Mouse (Mus musculus): Measurements from ENCODE around the gene Gstt4.
"Not testable (repeated sequence)": the region's sequence is repeated elsewhere in the genome, so short reads cannot be mapped to it uniquely, and the experiment has no call there.

The Gstt4 gene

GRCm38 (mm10) chr10:75822443-75822842 is at the start of gene Gstt4:
TSS of gene Gstt4 (minus strand) at chr10:75822543.
- no peak for DNase-seq (ENCODE audit: low read depth in 2 of 2, low spot score in 2 of 2)

DNA sequence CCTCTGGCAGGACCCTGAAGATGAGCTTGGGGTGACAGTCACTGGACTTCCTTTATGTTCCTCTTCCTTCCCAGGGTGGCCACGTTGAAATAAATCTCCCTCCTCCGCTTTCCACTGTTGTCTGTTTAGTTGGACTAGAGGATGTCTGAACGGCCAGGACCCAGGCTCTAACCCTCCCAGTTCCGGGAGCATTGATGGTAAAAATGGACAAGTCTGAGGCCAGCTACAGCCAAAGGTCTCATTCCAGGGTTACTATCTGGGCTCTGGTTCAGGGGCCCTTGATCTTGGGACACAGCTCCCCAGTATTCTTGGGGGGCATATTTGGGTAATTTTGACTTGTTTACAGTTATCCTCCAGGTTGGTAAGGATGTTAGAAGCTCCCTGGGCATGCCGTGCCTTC is 39.2 kb upstream of the Gstt4 start:
- DNase-seq (ENCODE audit: low read depth in 2 of 2, low spot score in 2 of 2), result no peak

GRCm38 (mm10) chr10:75860746-75861145 is 38.4 kb upstream of the Gstt4 start:
- DNase-seq (ENCODE audit: low read depth in 2 of 2, low spot score in 2 of 2), result no peak

- peak; percentile 78 to 87 for DNase-seq (ENCODE audit: low read depth in 2 of 2, low spot score in 2 of 2)
Measured at GRCm38 (mm10) chr10:75859786-75860470, 37.6 kb upstream of the Gstt4 start, which contains the start of gene Mif. TSS of gene Mif (minus strand) at chr10:75860240.

GRCm38 (mm10) chr10:75859107-75859746 is 36.9 kb upstream of the Gstt4 start:
- DNase-seq (ENCODE audit: low read depth in 2 of 2, low spot score in 2 of 2), result no peak

DNA sequence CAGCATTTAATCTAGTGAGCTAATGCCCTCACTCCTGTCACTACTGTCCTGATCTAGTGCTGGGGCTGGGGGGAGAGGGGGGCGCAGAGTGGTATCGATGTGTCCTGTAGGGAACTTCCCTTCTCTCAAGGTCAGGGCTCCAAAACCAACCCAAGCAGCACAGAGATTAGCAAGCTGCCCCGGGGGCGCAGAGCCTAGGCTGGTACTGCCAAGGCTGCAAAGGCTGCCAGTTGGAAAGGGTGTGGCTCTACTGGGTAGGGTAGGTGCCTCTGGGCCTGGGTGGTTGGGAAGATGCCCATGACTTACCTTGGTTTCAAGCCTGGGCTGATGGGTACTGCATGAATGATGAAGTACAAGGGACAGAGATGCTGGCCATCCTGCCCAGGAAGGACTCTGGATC is 35.3 kb upstream of the Gstt4 start:
- no peak for DNase-seq (ENCODE audit: low read depth in 2 of 2, low spot score in 2 of 2)

- no peak for DNase-seq (ENCODE audit: low read depth in 2 of 2, low spot score in 2 of 2)
Measured at GRCm38 (mm10) chr10:75856976-75857375, 34.6 kb upstream of the Gstt4 start.

- no peak for DNase-seq (ENCODE audit: low read depth in 2 of 2, low spot score in 2 of 2)
Measured at GRCm38 (mm10) chr10:75856155-75856907, 34.0 kb upstream of the Gstt4 start.

GRCm38 (mm10) chr10:75855416-75855981 is 33.2 kb upstream of the Gstt4 start:
- no peak for DNase-seq (ENCODE audit: low read depth in 2 of 2, low spot score in 2 of 2)

GRCm38 (mm10) chr10:75854791-75855190 is 32.4 kb upstream of the Gstt4 start:
- no peak for DNase-seq (ENCODE audit: low read depth in 2 of 2, low spot score in 2 of 2)

DNA sequence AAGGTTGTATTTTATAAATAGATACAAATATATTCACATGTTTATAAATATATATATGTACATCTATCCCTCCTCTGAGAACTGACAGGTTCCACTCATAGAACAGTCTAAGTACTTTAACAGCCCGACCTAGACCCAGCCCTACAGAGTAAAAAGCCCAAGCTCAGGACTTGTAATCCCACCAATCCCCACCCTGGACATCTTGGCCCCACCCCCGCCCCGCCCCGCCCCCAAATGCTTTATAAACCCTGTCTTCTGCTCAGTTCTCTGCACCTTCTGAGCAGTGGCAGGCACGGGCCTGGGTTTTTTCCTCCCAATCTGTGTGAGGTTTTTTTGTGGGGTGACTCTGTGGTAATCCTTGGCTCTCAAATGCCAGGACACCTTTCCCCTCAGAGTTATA is 31.8 kb upstream of the Gstt4 start:
- DNase-seq (ENCODE audit: low read depth in 2 of 2, low spot score in 2 of 2), result no peak

GRCm38 (mm10) chr10:75853452-75853851 is 31.1 kb upstream of the Gstt4 start:
- DNase-seq (ENCODE audit: low read depth in 2 of 2, low spot score in 2 of 2), result peak; percentile 79 to 87

- no peak for DNase-seq (ENCODE audit: low read depth in 2 of 2, low spot score in 2 of 2)
Measured at GRCm38 (mm10) chr10:75852539-75853125, 30.3 kb upstream of the Gstt4 start.

DNA sequence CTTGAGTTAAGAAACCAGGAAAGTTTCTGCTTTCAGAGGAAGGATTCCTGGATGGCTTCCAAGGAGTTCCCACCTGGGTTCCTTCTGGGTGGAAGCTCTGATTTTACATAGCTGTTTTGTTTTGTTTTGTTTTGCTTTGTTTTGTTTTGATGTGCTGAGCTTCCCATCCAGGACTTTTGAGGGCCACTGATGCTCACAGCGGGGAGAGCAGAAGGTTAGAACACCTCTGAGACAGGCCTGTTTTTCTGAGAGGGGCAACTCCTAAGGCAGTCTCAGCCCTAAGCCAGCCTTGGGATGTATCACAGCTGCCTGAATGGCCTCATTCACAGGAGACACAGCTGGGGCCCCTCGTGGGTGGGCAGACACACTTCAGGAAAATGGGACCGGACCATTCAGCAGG is 29.3 kb upstream of the Gstt4 start:
- no peak for DNase-seq (ENCODE audit: low read depth in 2 of 2, low spot score in 2 of 2)

DNA sequence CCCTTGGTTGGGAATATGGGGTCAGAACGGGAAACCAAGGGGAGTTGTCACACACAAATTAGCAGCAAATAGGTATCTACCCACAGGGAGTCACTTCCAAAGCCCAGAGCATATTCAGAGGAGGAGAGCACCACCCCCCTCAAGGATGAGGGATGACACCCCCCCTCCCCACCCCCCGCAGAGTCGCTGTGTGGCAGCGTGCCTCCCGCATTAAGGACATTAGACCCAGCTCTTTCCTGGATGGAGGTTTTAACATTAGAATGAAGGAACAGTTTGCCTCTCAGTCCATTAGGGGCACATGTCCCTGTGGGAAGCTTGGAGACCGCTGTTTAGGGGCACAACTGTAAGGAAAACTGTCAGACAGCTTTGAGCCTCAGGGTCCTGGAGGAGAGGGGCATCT is 28.7 kb upstream of the Gstt4 start:
- no peak for DNase-seq (ENCODE audit: low read depth in 2 of 2, low spot score in 2 of 2)

DNA sequence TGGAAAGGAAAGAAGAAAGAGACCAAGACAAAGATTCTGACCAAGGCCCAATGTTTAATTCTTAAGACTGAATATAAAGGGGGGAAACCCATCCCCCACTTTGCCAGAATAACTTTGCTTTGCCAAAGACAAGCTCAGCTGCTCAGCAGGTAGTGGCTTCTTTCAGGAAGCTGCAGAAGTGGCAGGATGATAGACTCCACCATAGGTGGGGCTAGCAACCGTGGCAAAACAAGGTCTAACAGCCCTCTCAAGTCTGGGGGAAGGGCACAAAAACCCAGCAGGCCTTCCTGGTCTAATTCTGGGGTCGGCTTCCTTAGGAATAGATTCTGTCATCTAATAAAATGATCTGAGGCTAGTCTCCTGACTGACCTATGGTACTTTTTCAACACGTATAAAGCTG is 26.0 kb upstream of the Gstt4 start:
- peak in 1 of 2 experiments; percentile 28 for DNase-seq (ENCODE audit: low read depth in 2 of 2, low spot score in 2 of 2)

DNA sequence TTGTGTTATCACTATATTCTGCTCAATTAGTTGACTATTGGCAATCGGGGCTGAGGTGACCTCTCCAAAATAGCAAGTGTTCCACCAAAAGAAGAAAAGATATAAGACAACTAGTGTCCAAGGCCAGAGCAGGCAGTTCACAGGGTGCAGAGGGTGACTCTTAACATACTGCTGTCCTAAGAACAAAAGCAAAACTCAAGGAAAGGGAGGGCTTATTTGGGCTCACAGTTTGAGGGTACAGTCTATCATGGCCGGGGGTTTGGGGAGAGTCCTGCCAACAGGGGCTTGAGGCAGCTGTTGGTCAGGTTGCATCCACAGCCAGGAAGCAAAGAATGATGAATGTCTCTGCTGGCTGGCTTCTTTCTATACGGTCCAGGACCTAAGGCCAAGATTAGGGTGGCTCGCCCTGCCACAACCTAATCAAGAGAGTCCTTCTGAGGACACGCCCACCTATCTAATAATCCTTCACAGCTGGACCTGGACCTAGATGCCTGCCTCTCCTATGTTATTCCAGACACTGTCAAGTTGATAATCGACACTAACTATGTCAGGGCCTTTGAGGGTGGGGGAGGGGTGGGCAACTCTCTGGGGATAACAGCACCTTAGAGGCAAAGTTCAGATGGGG is 23.1 kb upstream of the Gstt4 start:
- no peak for DNase-seq (ENCODE audit: low read depth in 2 of 2, low spot score in 2 of 2)

DNA sequence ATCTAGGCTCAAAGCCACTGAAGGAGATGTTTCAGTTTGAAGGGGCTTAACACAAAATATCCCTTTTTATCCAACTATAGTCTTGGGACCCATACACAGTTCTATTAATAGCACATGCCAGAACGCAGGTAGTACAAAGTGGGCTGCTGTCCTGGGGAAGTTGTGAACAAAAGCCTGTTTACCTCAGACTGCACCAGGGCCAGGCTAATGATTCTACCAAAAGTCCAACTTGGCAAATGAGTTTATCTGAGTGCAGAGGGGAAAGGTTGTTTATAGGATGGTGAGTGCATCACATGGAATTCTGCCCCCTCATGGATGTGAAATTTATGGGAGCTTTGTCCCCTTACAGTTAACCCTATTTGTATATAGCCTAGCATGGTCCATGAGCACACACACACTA is 22.5 kb upstream of the Gstt4 start:
- no peak for DNase-seq (ENCODE audit: low read depth in 2 of 2, low spot score in 2 of 2)

DNA sequence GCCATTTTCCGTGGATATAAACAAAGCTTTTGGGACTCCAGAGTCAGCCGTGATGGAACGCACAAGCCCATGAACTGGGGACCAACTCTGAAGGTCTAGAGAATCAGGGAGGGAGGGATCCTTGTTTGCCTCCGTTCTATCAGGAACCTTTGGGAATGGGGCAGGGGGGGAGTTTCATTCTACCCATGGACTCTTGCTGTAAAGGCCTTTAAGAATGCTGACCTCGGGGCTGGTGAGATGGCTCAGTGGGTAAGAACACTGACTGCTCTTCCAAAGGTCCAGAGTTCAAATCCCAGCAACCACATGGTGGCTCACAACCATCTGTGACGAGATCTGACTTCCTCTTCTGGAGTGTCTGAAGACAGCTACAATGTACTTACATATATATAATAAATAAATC is 21.6 kb upstream of the Gstt4 start:
- not testable (repeated sequence) for DNase-seq (ENCODE audit: low read depth in 2 of 2, low spot score in 2 of 2)

- DNase-seq (ENCODE audit: low read depth in 2 of 2, low spot score in 2 of 2), result no peak
Measured at GRCm38 (mm10) chr10:75839092-75839491, 16.7 kb upstream of the Gstt4 start.

- DNase-seq (ENCODE audit: low read depth in 2 of 2, low spot score in 2 of 2), result peak; percentile 40 to 45
Measured at GRCm38 (mm10) chr10:75837248-75837759, 15.0 kb upstream of the Gstt4 start, which contains the start of gene Gstt2. TSS of gene Gstt2 (minus strand) at chr10:75837424.

All from CD8-positive naive resting alpha-beta T cell, adult 2 months (primary cell).